Mouse (Mus musculus) megakaryocyte, adult 5-6 weeks (primary cell): ENCODE results near the gene Litaf. TPM values are rescaled to one million over a fixed set of nuclear protein-coding genes. Genes with fewer than 3 reads are reported as not detected.

Experiments used
- ATAC-seq: 2 replicates; pipeline ENCODE4 v1.8.0; 2016; ENCODE audit warnings: mild to moderate bottlenecking, inconsistent platforms; ENCODE audit not compliant: poor library complexity, severe bottlenecking
- total RNA-seq, 2 experiments: library from RNA; stranded (forward) in 1 of 2; stranded (reverse) in 1 of 2; fragments of 153-499, 151-499 nt in 1 of 2; fragments of 221-1000, 200-1000 nt in 1 of 2; gene quantifications; 2 replicates each; pipeline versions ENCODE4 v1.2.3 to v1.2.4; 2015 to 2017

Litaf gene
- total RNA-seq, 2 experiments from 2014 or later: 88.0 to 108 TPM

- ATAC-seq: no peak
Measured at GRCm38 (mm10) chr16:10925591-10926180, 140.3 kb downstream of the Litaf start.

GRCm38 (mm10) chr16:10923561-10923960 is 142.4 kb downstream of the Litaf start:
- no peak for ATAC-seq

GRCm38 (mm10) chr16:10919856-10920255 is 146.1 kb downstream of the Litaf start:
- no peak for ATAC-seq

- ATAC-seq: no peak
Measured at GRCm38 (mm10) chr16:10916271-10916670, 149.7 kb downstream of the Litaf start.

GRCm38 (mm10) chr16:10915066-10915465 is 150.9 kb downstream of the Litaf start:
- ATAC-seq: no peak

GRCm38 (mm10) chr16:10911061-10911460 is 154.9 kb downstream of the Litaf start:
- no peak for ATAC-seq

- ATAC-seq: no peak
Measured at GRCm38 (mm10) chr16:10910541-10910940, 155.4 kb downstream of the Litaf start.

Other genes with a start within 250 kb of the Litaf start
- gene Rmi2, start 231.1 kb downstream of the Litaf start, total RNA-seq (2015): 3.6 and 4.8 TPM in 2 replicates
- 2.9 TPM in 2 replicates for gene Rmi2, start 231.1 kb downstream of the Litaf start, total RNA-seq (2017)
- gene Snn, start 5.2 kb downstream of the Litaf start, total RNA-seq (2015): 1.1 and 1.7 TPM in 2 replicates
- 0.98 and 1.5 TPM in 2 replicates for gene Snn, start 5.2 kb downstream of the Litaf start, total RNA-seq (2017)
- gene Txndc11, start 68.5 kb upstream of the Litaf start, total RNA-seq (2015): 29.0 and 30.3 TPM in 2 replicates
- 19.3 and 22.9 TPM in 2 replicates for gene Txndc11, start 68.5 kb upstream of the Litaf start, total RNA-seq (2017)
- gene Zc3h7a, start 110.2 kb upstream of the Litaf start, total RNA-seq (2015): 161 and 183 TPM in 2 replicates
- gene Zc3h7a, start 110.2 kb upstream of the Litaf start, total RNA-seq (2017): 221 and 259 TPM in 2 replicates
- 69.4 and 88.2 TPM in 2 replicates for gene Rsl1d1, start 137.2 kb upstream of the Litaf start, total RNA-seq (2015)
- 74.8 and 86.5 TPM in 2 replicates for gene Rsl1d1, start 137.2 kb upstream of the Litaf start, total RNA-seq (2017)
- gene Gspt1, start 188.2 kb upstream of the Litaf start, total RNA-seq (2015): 238 and 266 TPM in 2 replicates
- gene Gspt1, start 188.2 kb upstream of the Litaf start, total RNA-seq (2017): 65.2 and 68.5 TPM in 2 replicates
- gene Tnfrsf17, start 247.7 kb upstream of the Litaf start, total RNA-seq (2015): 1.7 TPM in 1 of 2 replicates, not detected in the other
- 0.18 TPM in 1 of 2 replicates, not detected in the other for gene Tnfrsf17, start 247.7 kb upstream of the Litaf start, total RNA-seq (2017)